Mouse (Mus musculus) kidney, adult 18-20 months (tissue): ENCODE measurements around the gene Faap20.

Source experiments
- DNase-seq: peaks from one replicate; pipeline ENCODE4 v3.0.0; 2021

Faap20 gene

GRCm38 (mm10) chr4:155249648-155250351, at the start of gene Faap20:
Gene Faap20 (plus strand): TSS chr4:155249802.
- DNase-seq = peak; percentile 89

DNA sequence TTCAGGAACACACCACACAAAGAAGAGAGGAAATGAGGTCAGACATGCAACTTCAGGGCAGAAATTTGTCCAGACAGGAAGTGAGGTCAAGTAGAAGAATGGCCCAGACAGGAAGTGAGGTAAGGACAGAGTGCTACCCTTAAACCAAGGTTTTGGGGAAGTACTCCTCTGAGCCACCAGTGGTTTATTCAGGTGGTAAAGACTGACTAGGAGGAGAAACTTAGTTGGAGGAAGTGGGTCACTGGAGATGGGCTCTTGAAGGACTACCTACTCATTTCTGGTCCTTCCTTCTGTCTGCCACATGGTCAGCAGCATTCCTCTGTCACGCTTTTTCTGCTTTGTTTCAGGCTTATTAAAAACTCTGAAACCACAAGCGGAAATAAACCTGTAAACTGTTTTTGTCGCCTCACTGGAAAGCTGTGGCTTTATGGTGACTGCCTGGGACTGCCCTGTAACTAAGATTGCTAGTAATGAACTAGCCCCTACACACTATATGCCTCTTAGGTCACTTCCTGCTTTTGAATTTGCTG, 48.7 kb upstream of the Faap20 start:
- no peak for DNase-seq

GRCm38 (mm10) chr4:155201764-155202163, 47.8 kb upstream of the Faap20 start:
- no peak for DNase-seq

DNA sequence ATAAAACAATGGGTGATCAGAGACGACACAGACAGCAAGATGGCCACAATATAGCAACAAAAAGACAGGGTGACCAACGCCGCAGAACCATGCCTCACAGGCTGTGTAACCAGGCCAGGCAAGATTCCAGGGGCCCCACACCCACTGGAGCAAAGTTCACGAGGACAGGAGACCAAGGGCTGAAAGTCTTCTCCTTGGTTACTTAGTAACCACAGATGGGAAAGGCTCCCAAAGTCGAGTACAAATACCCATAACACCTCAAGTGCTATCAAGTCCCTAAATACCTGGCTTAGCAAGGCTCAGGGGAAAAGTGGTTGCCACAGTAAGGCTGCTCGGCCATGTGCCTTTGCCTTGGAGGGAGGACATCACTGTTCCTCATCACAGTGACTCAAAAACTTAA, 43.7 kb upstream of the Faap20 start:
- DNase-seq = peak; percentile 89

GRCm38 (mm10) chr4:155206498-155206897, 43.1 kb upstream of the Faap20 start:
- DNase-seq = no peak

- no peak for DNase-seq
These were observed 41.8 kb upstream of the Faap20 start for GRCm38 (mm10) chr4:155207841-155208240.

- DNase-seq = no peak
These were observed 41.0 kb upstream of the Faap20 start for GRCm38 (mm10) chr4:155208613-155209012.

DNA sequence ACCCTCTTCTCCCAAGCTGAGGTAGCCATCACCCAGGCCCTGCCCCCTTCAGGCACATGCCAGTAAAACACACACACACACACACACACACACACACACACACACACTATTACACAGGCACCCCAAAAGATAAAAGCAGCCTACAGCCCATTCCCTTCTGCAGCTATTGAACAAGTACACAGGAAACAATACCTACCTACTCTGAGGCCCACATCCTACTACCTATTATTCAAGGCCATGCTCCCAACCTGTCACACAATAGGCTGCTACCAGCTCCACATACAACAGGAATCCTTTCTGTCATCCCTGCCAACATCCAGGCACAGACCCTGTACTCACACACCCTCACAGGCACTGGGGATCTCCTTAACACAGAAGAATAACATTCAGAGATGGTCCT, 40.5 kb upstream of the Faap20 start:
- DNase-seq = no peak

GRCm38 (mm10) chr4:155209494-155209893, 40.1 kb upstream of the Faap20 start:
- DNase-seq = no peak

GRCm38 (mm10) chr4:155213052-155213751, 36.4 kb upstream of the Faap20 start:
- no peak for DNase-seq

DNA sequence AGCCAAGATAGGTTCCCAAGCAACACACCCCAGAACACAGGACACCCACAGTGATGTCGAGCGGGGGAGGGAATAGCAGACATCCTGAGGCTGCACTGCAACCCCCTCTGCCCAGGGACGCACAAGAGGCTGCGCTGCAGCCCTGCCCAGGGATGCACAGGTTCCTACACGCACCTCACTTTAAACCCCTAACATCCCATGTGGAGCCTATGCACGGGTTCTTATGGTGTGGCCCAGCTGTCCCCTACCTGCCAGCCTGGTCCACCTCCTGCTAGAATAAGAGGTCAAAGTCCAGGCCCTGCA, 35.9 kb upstream of the Faap20 start:
- no peak for DNase-seq

DNA sequence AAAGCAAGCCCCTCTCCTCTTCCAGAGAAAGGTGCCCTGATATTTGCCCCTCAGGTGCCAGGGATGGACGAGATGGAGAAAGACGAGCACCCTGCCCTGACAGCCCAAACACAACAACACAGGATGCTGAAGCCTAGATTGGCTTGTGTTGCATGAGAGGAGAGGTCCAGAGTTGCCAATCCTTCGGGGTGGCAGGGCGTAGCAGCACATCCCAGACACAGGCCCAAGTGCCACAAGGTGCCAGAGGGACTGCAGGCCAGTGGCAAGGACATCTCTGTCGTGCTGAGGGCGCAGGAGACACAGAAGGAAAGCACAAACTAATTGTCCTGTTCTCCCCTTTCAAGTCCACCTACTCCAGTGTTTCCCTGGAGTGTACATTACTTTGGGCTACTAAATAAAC, 35.4 kb upstream of the Faap20 start:
- no peak for DNase-seq

- no peak for DNase-seq
These were observed 34.8 kb upstream of the Faap20 start for GRCm38 (mm10) chr4:155214793-155215192.

DNA sequence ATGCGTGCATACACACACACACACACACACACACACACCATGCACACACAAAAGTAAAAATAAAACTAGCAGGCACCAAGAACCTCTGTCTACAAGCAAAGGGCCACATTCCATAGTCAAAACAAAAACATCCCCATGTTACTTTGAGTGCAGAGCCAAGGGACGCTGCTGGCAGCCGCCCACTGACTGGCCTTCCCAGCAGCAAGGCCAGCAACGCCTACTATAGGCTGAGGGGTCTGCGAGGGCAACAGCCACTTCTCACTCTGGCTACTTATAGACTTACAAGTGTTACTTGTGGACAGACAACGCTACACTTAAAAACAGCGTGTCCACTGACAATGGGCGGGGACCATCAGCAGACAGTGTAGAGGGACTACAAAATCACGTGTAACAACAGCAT, 34.4 kb upstream of the Faap20 start:
- DNase-seq = no peak

DNA sequence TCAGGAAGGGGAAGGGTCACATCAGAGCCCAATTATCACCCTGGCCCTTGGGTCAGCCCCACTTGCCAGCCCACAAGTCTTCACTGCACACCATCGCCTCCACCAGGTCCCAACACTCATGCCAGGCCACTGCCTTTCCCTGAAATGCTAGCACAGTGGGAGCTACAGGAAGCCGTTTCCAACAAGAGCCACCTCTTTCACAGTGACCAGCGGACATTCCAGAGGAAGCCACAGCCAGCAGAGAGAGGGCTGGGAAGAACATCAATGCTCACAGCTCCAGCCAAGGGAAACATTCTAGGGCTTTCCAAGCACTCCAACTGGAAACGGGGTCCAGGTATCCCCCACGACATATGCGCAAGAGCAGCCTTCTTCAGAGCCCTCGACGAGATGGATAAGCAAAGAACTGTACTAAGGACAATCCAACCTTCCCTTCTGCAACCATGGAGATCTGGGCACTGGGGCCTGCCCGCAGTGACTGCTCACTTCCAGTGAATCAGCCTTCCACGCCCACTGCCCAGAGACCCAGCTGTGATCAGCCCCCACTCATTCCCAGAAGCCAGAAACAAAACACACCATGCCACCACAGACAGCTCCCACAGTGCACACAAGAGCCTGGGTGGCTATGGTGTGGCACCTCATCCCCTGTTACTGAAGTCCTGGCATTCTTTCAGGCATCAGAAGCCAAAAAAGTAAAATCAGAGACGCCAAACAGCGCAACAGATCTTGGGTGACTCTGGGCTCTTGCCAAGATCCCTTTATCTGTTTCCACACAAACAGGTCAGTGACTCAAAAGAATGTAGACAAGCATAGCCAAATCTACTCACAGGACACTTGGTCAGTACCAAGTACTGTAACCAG, 33.6 kb upstream of the Faap20 start:
- peak; percentile 50 for DNase-seq

DNA sequence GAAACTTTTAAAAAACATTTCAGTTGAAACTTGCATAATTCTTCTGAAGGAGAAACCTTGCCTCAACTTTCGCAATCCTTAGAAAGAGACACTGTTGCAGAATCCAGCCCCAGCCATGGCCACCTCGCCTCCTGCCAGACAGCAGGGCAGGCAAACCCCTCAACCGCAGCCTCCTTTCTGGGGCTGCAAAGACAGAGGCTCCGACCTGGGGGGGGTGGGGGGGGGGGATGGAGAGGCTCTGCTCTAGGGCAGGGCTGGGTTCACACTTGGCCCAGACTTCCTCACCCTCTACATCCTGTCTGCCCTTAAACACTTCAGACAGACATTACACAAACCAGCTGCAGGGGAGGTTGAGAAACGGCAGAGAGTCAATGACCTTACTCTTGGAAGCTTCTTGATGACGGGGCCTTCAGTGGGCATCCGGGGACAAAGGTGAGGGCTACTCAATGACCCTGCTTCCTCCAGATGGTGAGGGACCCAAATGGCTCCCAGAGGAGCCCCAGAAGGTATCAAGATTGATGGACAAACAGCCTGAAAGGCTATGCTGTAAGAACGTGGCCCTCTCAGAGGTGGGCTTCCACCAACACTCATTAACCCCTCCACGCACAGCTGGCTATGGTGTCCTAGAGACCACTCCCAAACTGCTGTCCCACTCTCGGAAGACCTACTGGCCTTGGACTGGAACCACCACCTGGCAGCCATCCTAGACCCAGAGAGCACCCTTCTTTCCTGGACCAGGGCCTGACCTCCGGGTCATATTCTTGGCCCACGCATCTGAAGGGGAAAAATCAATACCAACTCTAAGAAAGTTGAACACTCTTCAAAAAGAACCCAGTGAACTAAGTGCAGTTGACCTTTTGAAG, 32.1 kb upstream of the Faap20 start:
- peak; percentile 62 for DNase-seq

GRCm38 (mm10) chr4:155218104-155218732, 31.4 kb upstream of the Faap20 start:
- no peak for DNase-seq

DNA sequence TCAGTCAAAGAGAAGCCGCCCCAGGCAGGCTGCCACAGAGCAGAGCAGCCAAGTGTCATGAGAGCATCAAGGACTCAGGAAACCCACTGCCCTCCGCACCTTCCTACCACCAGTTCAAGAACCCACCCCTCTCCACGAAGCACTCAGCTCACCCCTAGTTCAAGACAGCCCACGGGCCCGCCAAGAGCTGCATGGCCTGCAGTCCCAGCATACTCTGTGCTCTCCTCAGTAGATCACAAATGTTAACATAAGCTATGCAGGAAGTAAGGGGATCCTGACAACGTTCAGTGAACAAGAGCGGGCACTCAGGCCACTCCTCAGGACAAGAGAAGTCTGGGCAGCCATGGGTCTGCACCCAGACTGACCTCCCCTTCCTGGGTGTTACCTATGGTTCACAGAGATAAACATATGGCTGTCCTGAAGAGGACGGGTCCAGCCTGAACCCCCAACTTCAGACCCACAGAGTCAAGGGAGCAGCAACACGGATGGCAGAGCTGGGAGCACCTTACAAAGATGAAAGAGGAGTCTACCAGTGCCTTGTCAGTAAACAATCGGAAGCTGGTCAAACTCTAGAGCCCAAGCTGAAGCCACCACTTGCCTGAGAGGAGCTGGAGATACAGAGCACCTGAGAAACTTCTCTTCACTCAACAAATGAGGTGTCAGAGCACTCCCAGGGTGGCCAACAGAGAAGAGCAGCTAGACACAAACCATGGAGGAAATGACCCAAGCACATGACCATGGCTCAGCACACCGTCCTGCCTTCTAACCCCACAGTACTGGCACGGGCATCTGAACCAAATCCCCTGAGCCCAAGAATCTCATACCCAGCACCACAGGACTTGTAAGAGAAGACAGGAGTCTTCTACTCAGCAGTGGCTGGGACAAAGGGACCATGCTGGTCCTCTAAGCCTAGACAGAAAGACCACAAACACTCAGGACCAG, 30.1 kb upstream of the Faap20 start:
- peak; percentile 49 for DNase-seq

GRCm38 (mm10) chr4:155220213-155221100, 29.1 kb upstream of the Faap20 start:
- peak; percentile 40 for DNase-seq

GRCm38 (mm10) chr4:155221106-155221505, 28.5 kb upstream of the Faap20 start:
- DNase-seq = no peak
